Mouse (Mus musculus): ENCODE data around the gene Olfr342.

Gene Olfr342

GRCm38 (mm10) chr2:36524698-36525097 lies at the start of gene Olfr342:
TSS of gene Olfr342 (plus strand) at chr2:36524998.
- DNase-seq (ENCODE audit: low spot score in 2 of 2), result no peak

- no peak for DNase-seq (ENCODE audit: low spot score in 2 of 2)
These were observed 42.4 kb upstream of the Olfr342 start, which contains the start of gene Olfr341 for GRCm38 (mm10) chr2:36482368-36482767. TSS of gene Olfr341 (minus strand) at chr2:36482468.

GRCm38 (mm10) chr2:36565156-36565555 lies 40.4 kb downstream of the Olfr342 start:
- DNase-seq (ENCODE audit: low spot score in 2 of 2), result no peak

GRCm38 (mm10) chr2:36566362-36566761 lies 41.6 kb downstream of the Olfr342 start, which contains the start of gene Olfr344:
TSS of gene Olfr344 (plus strand) at chr2:36566662.
- DNase-seq (ENCODE audit: low spot score in 2 of 2), result no peak

GRCm38 (mm10) chr2:36567022-36567421 lies 42.2 kb downstream of the Olfr342 start:
- no peak for DNase-seq (ENCODE audit: low spot score in 2 of 2)

- no peak for DNase-seq (ENCODE audit: low spot score in 2 of 2)
These were observed 43.0 kb downstream of the Olfr342 start for GRCm38 (mm10) chr2:36567845-36568244.

Measured in frontal cortex, postnatal 36 days (tissue).